Comparison of ENCODE assay signal across 33 mouse cellular contexts in genomic region chr2:120469220-120469619, GRCm38 (mm10). TPM values are rescaled to one million over a fixed set of nuclear protein-coding genes. Genes with fewer than 3 reads are reported as not detected.
DNase-seq lines count a peak whose midpoint lies in the region; ATAC-seq and TF ChIP-seq lines count a peak whose summit lies in the region.
"Had no signal": no experiment of that assay in that cellular context is flagged by ENCODE, and none has a peak within 500 bp of the region (broad histone marks: within the 10 kb centered on the region; RNA-seq: fewer than 3 reads in every experiment).

No protein-coding gene starts in this region.

- H3K4me1 ChIP-seq in kidney, embryonic 15.5 days: no peaks in the 10 kb centered on the region
- H3K4me1 ChIP-seq: embryonic facial prominence, embryonic 15.5 days; forebrain, embryonic 12.5 days; hindbrain, embryonic 12.5 days; intestine, embryonic 15.5 days; limb, embryonic 15.5 days; midbrain, embryonic 12.5 days; neural tube, embryonic 13.5 days had no signal

- intact Hi-C loops in gastrocnemius, adult 2 months (cut with DNase I): no loop called here

- H3K4me3 ChIP-seq in gastrocnemius, adult 2 months: peak overlapping the region; percentile 2; the same call in 1 of the 2 replicates
- no peak overlapping the region for H3K4me3 ChIP-seq in kidney, embryonic 15.5 days (replicated peaks)
- H3K4me3 ChIP-seq: embryonic facial prominence, embryonic 10.5 days; embryonic facial prominence, embryonic 15.5 days; forebrain, embryonic 12.5 days; hindbrain, embryonic 12.5 days; intestine, embryonic 15.5 days; limb, embryonic 10.5 days; limb, embryonic 15.5 days; liver, embryonic 13.5 days; midbrain, embryonic 12.5 days; neural tube, embryonic 13.5 days had no signal

- TF ChIP-seq CTCF in gastrocnemius, adult 2 months (IDR thresholded peaks at IDR 0.05): no peak

- H3K27me3 ChIP-seq in kidney, embryonic 15.5 days: no peaks in the 10 kb centered on the region
- H3K27me3 ChIP-seq: embryonic facial prominence, embryonic 15.5 days; forebrain, embryonic 12.5 days; hindbrain, embryonic 12.5 days; intestine, embryonic 15.5 days; limb, embryonic 15.5 days; liver, embryonic 13.5 days; midbrain, embryonic 12.5 days; neural tube, embryonic 13.5 days; Patski had no signal

- ATAC-seq in megakaryocyte progenitor cell, adult 5-6 weeks (replicated peaks; ENCODE audit: poor library complexity): peak; percentile 78
- no peak for ATAC-seq in kidney, embryonic 15.5 days (replicated peaks; ENCODE audit: low FRiP score)
- ATAC-seq: forebrain, postnatal 0 days; hindbrain, postnatal 0 days; intestine, embryonic 15.5 days; lung, postnatal 0 days; Patski had no signal

- H3K4me2 ChIP-seq in kidney, embryonic 15.5 days: no peak overlapping the region
- H3K4me2 ChIP-seq: embryonic facial prominence, embryonic 15.5 days; forebrain, embryonic 12.5 days; hindbrain, embryonic 12.5 days; intestine, embryonic 15.5 days; limb, embryonic 15.5 days; liver, embryonic 13.5 days; midbrain, embryonic 12.5 days; neural tube, embryonic 13.5 days had no signal

- no peaks in the 10 kb centered on the region for H3K36me3 ChIP-seq in kidney, embryonic 15.5 days
- H3K36me3 ChIP-seq: embryonic facial prominence, embryonic 10.5 days; embryonic facial prominence, embryonic 15.5 days; forebrain, embryonic 12.5 days; G1E; hindbrain, embryonic 12.5 days; intestine, embryonic 15.5 days; limb, embryonic 10.5 days; limb, embryonic 15.5 days; liver, embryonic 13.5 days; midbrain, embryonic 12.5 days; neural tube, embryonic 13.5 days had no signal

- WGBS in kidney, embryonic 15.5 days: 90% methylated on average over 3 of the region's 3 CpGs

- peak overlapping the region; percentile 98; the same call in 1 of the 2 replicates for H3K27ac ChIP-seq in gastrocnemius, adult 2 months
- H3K27ac ChIP-seq in kidney, embryonic 15.5 days: no peak overlapping the region
- H3K27ac ChIP-seq: embryonic facial prominence, embryonic 10.5 days; embryonic facial prominence, embryonic 15.5 days; forebrain, embryonic 12.5 days; hindbrain, embryonic 12.5 days; hindbrain, postnatal 0 days; intestine, embryonic 15.5 days; kidney, postnatal 0 days; limb, embryonic 10.5 days; limb, embryonic 15.5 days; liver, embryonic 13.5 days; midbrain, embryonic 12.5 days; neural tube, embryonic 13.5 days had no signal

- H3K9me3 ChIP-seq in kidney, embryonic 15.5 days (replicated peaks): no peaks in the 10 kb centered on the region
- H3K9me3 ChIP-seq: embryonic facial prominence, embryonic 10.5 days; embryonic facial prominence, embryonic 15.5 days; forebrain, embryonic 12.5 days; G1E; hindbrain, embryonic 12.5 days; intestine, embryonic 15.5 days; limb, embryonic 10.5 days; limb, embryonic 15.5 days; liver, embryonic 13.5 days; midbrain, embryonic 12.5 days; neural tube, embryonic 13.5 days had no signal

- H3K9ac ChIP-seq in kidney, embryonic 15.5 days: no peak overlapping the region
- H3K9ac ChIP-seq: embryonic facial prominence, embryonic 15.5 days; forebrain, embryonic 12.5 days; forebrain, postnatal 0 days; hindbrain, embryonic 12.5 days; intestine, embryonic 15.5 days; limb, embryonic 15.5 days; liver, embryonic 13.5 days; midbrain, embryonic 12.5 days; neural tube, embryonic 13.5 days had no signal

- no peak for DNase-seq in gastrocnemius, adult 2 months
- DNase-seq in gastrocnemius, adult 18-20 months (ENCODE audit: low spot score): no peak
- peak; percentile 75 for DNase-seq in thymus, postnatal 0 days (ENCODE audit: low spot score)
- no peak for DNase-seq in thymus, adult 18-20 months
- no peak for DNase-seq in adrenal gland, postnatal 4 days (ENCODE audit: low spot score in 2 of 2)
- no peak for DNase-seq in frontal cortex, postnatal 36 days (ENCODE audit: low spot score in 2 of 2)
- DNase-seq: adrenal gland, postnatal 10 days; cerebellum, adult 11-12 months; cerebellum, postnatal 10 days; forebrain, postnatal 0 days; gastrocnemius, postnatal 36 days; heart, postnatal 14 days; kidney, adult 2 months; kidney, postnatal 4 days; liver, embryonic 13.5 days; lung, adult 18-20 months; right cerebral cortex, postnatal 14 days had no signal

RNA-seq across cellular contexts. Expression of gene Capn3, which starts 13.4 kb away (rescaled TPM):
- total RNA-seq in gastrocnemius, adult 2 months (2021): 100 to 1,000 TPM; 126 to 149 TPM
- 100 to 1,000 TPM; 126 to 135 TPM for total RNA-seq in gastrocnemius, adult 18-20 months (2021)
- 90.9 and 99.1 TPM in 2 replicates for polyA plus RNA-seq in thymus, postnatal 0 days (2015; fragmentation: Nextera tagmentation; extraction: Ambion mirVana)
- total RNA-seq in megakaryocyte progenitor cell, adult 5-6 weeks (2015): 0.95 and 2.2 TPM in 2 replicates
- total RNA-seq in megakaryocyte progenitor cell, adult 5-6 weeks (2017): 0.68 and 1.2 TPM in 2 replicates
- 1 to 10 TPM; 1.1 to 2.0 TPM for total RNA-seq in adrenal gland, postnatal 4 days (2021)
- polyA plus RNA-seq in kidney, embryonic 15.5 days (2015; fragmentation: Nextera tagmentation; extraction: Ambion mirVana): 1.8 and 2.2 TPM in 2 replicates
- polyA plus RNA-seq: G1E, Patski had no signal

Comparison
In these comparisons a context has a peak if more than half of its experiments do, and no peak if none do; other contexts are left out.
1. RNA of gene Capn3, which starts 13.4 kb away (total RNA-seq): 126 to 149 TPM in gastrocnemius, adult 2 months and 126 to 135 TPM in gastrocnemius, adult 18-20 months; 0.68 to 2.2 TPM in megakaryocyte progenitor cell, adult 5-6 weeks and 1.1 to 2.0 TPM in adrenal gland, postnatal 4 days; every median in the first group is over 10 times any median in the second.